8 mouse cellular contexts compared by ENCODE assay signal in genomic region chr12:86652570-86653041, GRCm38 (mm10). TPM values are rescaled to one million over a fixed set of nuclear protein-coding genes. Genes with fewer than 3 reads are reported as not detected.
A peak's percentile ranks its signal among the peaks of the same experiment; 100 is the strongest.
DNase-seq lines count a peak whose midpoint lies in the region; ATAC-seq and TF ChIP-seq lines count a peak whose summit lies in the region.

No protein-coding gene starts in this region.

- no peak for DNase-seq in midbrain, embryonic 10.5 days (ENCODE audit: low spot score)
- no peak for DNase-seq in midbrain, embryonic 11.5 days (ENCODE audit: low spot score, missing footprints)
- peak; percentile 85 for DNase-seq in forebrain, postnatal 0 days
- DNase-seq in heart, postnatal 0 days (ENCODE audit: low spot score) = peak; percentile 98
- DNase-seq in layer of hippocampus, adult 18-20 months (ENCODE audit: low spot score in 2 of 2) = peak; percentile 49 to 81
- peak; percentile 94 for DNase-seq in lung, postnatal 0 days (ENCODE audit: low spot score)
- DNase-seq in skeletal muscle tissue, adult 2 months (ENCODE audit: low read depth, low spot score) = peak; percentile 91
- DNase-seq in thymus, postnatal 14 days = no peak

- no peak overlapping the region for H3K9ac ChIP-seq in midbrain, embryonic 11.5 days (ENCODE audit: low read length)
- H3K9ac ChIP-seq in forebrain, postnatal 0 days = no peak overlapping the region
- H3K9ac ChIP-seq in heart, postnatal 0 days (replicated peaks; ENCODE audit: low read depth, low read length) = no peak overlapping the region
- no peak overlapping the region for H3K9ac ChIP-seq in lung, postnatal 0 days (replicated peaks; ENCODE audit: low read depth)

- 0 out of 2 replicates have a peak overlapping the region, but pooled peaks have one; percentile 13 for H3K27ac ChIP-seq in midbrain, embryonic 10.5 days (replicated peaks)
- H3K27ac ChIP-seq in midbrain, embryonic 11.5 days (ENCODE audit: low read depth, low read length) = no peak overlapping the region
- H3K27ac ChIP-seq in forebrain, postnatal 0 days (ENCODE audit: low read depth, low read length) = peak overlapping the region; percentile 74
- peak overlapping the region; percentile 84 for H3K27ac ChIP-seq in heart, postnatal 0 days (ENCODE audit: low read depth)
- 0 out of 2 replicates have a peak overlapping the region, but pooled peaks have one; percentile 33 for H3K27ac ChIP-seq in lung, postnatal 0 days (ENCODE audit: low read length)

- no peaks in the 10 kb centered on the region for H3K9me3 ChIP-seq in midbrain, embryonic 10.5 days (replicated peaks)
- no peaks in the 10 kb centered on the region for H3K9me3 ChIP-seq in midbrain, embryonic 11.5 days (ENCODE audit: control insufficient read depth, low read length)
- no peaks in the 10 kb centered on the region for H3K9me3 ChIP-seq in forebrain, postnatal 0 days (ENCODE audit: low read length)
- H3K9me3 ChIP-seq in heart, postnatal 0 days (replicated peaks; ENCODE audit: control insufficient read depth, low read length) = no peaks in the 10 kb centered on the region
- H3K9me3 ChIP-seq in lung, postnatal 0 days (ENCODE audit: low read length) = no peaks in the 10 kb centered on the region

- TF ChIP-seq CTCF in forebrain, postnatal 0 days (IDR thresholded peaks at IDR 0.05; ENCODE audit: low read depth) = no peak
- TF ChIP-seq CTCF in heart, postnatal 0 days (IDR thresholded peaks at IDR 0.05; ENCODE audit: low read depth) = no peak
- no peak for TF ChIP-seq CTCF in lung, postnatal 0 days (IDR thresholded peaks at IDR 0.05)

- no peak for TF ChIP-seq EP300 in heart, postnatal 0 days (IDR thresholded peaks at IDR 0.05; ENCODE audit: low read depth)
- TF ChIP-seq EP300 in lung, postnatal 0 days (IDR thresholded peaks at IDR 0.05) = peak; percentile 54; the same call in 1 of the 2 replicates

- 81% methylated on average over 4 of the region's 4 CpGs for WGBS in midbrain, embryonic 10.5 days
- whole genome bisulfite sequencing in midbrain, embryonic 11.5 days = 77% methylated on average over 4 of the region's 4 CpGs
- 8% methylated on average over 4 of the region's 4 CpGs for WGBS in forebrain, postnatal 0 days
- WGBS in heart, postnatal 0 days = 11% methylated on average over 4 of the region's 4 CpGs
- WGBS in lung, postnatal 0 days = 12% methylated on average over 4 of the region's 4 CpGs

- no peaks in the 10 kb centered on the region for H3K36me3 ChIP-seq in midbrain, embryonic 10.5 days
- H3K36me3 ChIP-seq in midbrain, embryonic 11.5 days (ENCODE audit: control insufficient read depth, insufficient read depth, low read length) = no peaks in the 10 kb centered on the region
- H3K36me3 ChIP-seq in forebrain, postnatal 0 days (ENCODE audit: insufficient read depth) = no peaks in the 10 kb centered on the region
- H3K36me3 ChIP-seq in heart, postnatal 0 days (replicated peaks; ENCODE audit: control insufficient read depth, insufficient read depth, low read length) = no peaks in the 10 kb centered on the region
- H3K36me3 ChIP-seq in lung, postnatal 0 days (ENCODE audit: insufficient read depth, low read length) = no peaks in the 10 kb centered on the region

- peaks cover 4% of the 10 kb centered on the region; the same call in 1 of the 2 replicates for H3K27me3 ChIP-seq in midbrain, embryonic 10.5 days (ENCODE audit: low read depth, poor library complexity, severe bottlenecking)
- H3K27me3 ChIP-seq in midbrain, embryonic 11.5 days (ENCODE audit: control insufficient read depth, insufficient read depth, low read length) = no peaks in the 10 kb centered on the region
- no peaks in the 10 kb centered on the region for H3K27me3 ChIP-seq in forebrain, postnatal 0 days (ENCODE audit: insufficient read depth, low read length)
- no peaks in the 10 kb centered on the region for H3K27me3 ChIP-seq in heart, postnatal 0 days (ENCODE audit: control insufficient read depth, insufficient read depth, low read length)
- H3K27me3 ChIP-seq in lung, postnatal 0 days (replicated peaks; ENCODE audit: insufficient read depth, low read length) = no peaks in the 10 kb centered on the region

- no peak overlapping the region for H3K4me3 ChIP-seq in midbrain, embryonic 10.5 days
- no peak overlapping the region for H3K4me3 ChIP-seq in midbrain, embryonic 11.5 days (ENCODE audit: low read depth, low read length)
- H3K4me3 ChIP-seq in forebrain, postnatal 0 days (ENCODE audit: low read depth, low read length) = no peak overlapping the region
- no peak overlapping the region for H3K4me3 ChIP-seq in heart, postnatal 0 days (ENCODE audit: low read depth, low read length)
- H3K4me3 ChIP-seq in lung, postnatal 0 days (ENCODE audit: low read depth, low read length) = no peak overlapping the region

- ATAC-seq in midbrain, embryonic 11.5 days (ENCODE audit: low FRiP score) = no peak
- ATAC-seq in forebrain, postnatal 0 days = peak; percentile 88
- ATAC-seq in heart, postnatal 0 days (ENCODE audit: insufficient read depth, low read depth) = peak; percentile 95
- peak; percentile 98 for ATAC-seq in lung, postnatal 0 days

- peaks cover 23% of the 10 kb centered on the region for H3K4me1 ChIP-seq in midbrain, embryonic 10.5 days
- H3K4me1 ChIP-seq in midbrain, embryonic 11.5 days (ENCODE audit: control insufficient read depth, insufficient read depth, low read length) = no peaks in the 10 kb centered on the region; the same call in 1 of the 2 replicates
- H3K4me1 ChIP-seq in forebrain, postnatal 0 days (ENCODE audit: insufficient read depth) = peaks cover 3% of the 10 kb centered on the region; the same call in 1 of the 2 replicates
- H3K4me1 ChIP-seq in heart, postnatal 0 days (ENCODE audit: control insufficient read depth, insufficient read depth) = peaks cover 31% of the 10 kb centered on the region
- H3K4me1 ChIP-seq in lung, postnatal 0 days (ENCODE audit: insufficient read depth, low read depth, low read length) = no peaks in the 10 kb centered on the region

- H3K4me2 ChIP-seq in midbrain, embryonic 11.5 days = no peak overlapping the region
- no peak overlapping the region for H3K4me2 ChIP-seq in forebrain, postnatal 0 days (ENCODE audit: low read depth)
- H3K4me2 ChIP-seq in heart, postnatal 0 days (ENCODE audit: low read depth, low read length) = peak overlapping the region; percentile 24
- H3K4me2 ChIP-seq in lung, postnatal 0 days (replicated peaks; ENCODE audit: low read depth, low read length) = no peak overlapping the region

RNA-seq across cellular contexts. Expression of gene Vash1, which starts 25.9 kb away (rescaled TPM):
- 17.5 and 22.3 TPM in 2 replicates for polyA plus RNA-seq in midbrain, embryonic 10.5 days (2016; fragmentation: Nextera tagmentation; extraction: Ambion mirVana)
- 21.7 and 22.7 TPM in 2 replicates for polyA plus RNA-seq in midbrain, embryonic 11.5 days (2014; fragmentation: Nextera tagmentation; extraction: Ambion mirVana)
- 93.0 and 96.3 TPM in 2 replicates for total RNA-seq in forebrain, postnatal 0 days (2014; rRNA removed)
- polyA plus RNA-seq in forebrain, postnatal 0 days (2015; fragmentation: Nextera tagmentation; extraction: Ambion mirVana) = 25.7 and 33.2 TPM in 2 replicates
- total RNA-seq in heart, postnatal 0 days (2014; rRNA removed; ENCODE audit: low replicate concordance) = 35.0 and 38.1 TPM in 2 replicates
- 8.2 and 8.9 TPM in 2 replicates for polyA plus RNA-seq in heart, postnatal 0 days (2015; fragmentation: Nextera tagmentation; extraction: Ambion mirVana)
- total RNA-seq in layer of hippocampus, adult 18-20 months (2021) = 10 to 100 TPM; 36.8 to 37.8 TPM
- 9.0 and 10.9 TPM in 2 replicates for polyA plus RNA-seq in lung, postnatal 0 days (2015; fragmentation: Nextera tagmentation; extraction: Ambion mirVana)

Comparison
In these comparisons a context has a peak if more than half of its experiments do, and no peak if none do; other contexts are left out.
1. DNase-seq: peak in forebrain, postnatal 0 days (single experiment), heart, postnatal 0 days (single experiment), layer of hippocampus, adult 18-20 months (2 of 2), lung, postnatal 0 days (single experiment) and skeletal muscle tissue, adult 2 months (single experiment); none in midbrain, embryonic 10.5 days (single experiment), midbrain, embryonic 11.5 days (single experiment) and thymus, postnatal 14 days (single experiment).